Mouse (Mus musculus): Measurements from ENCODE around the gene Ghrhr.

Gene Ghrhr

GRCm38 (mm10) chr6:55396622-55397041 is 20.5 kb downstream of the Ghrhr start:
- no peak for DNase-seq (ENCODE audit: low spot score)

- no peak for DNase-seq (ENCODE audit: low spot score)
Observed at GRCm38 (mm10) chr6:55398869-55399628, 23.0 kb downstream of the Ghrhr start.

- DNase-seq (ENCODE audit: low spot score): no peak
Observed at GRCm38 (mm10) chr6:55399910-55400309, 23.8 kb downstream of the Ghrhr start.

GRCm38 (mm10) chr6:55402041-55402776 is 26.1 kb downstream of the Ghrhr start:
- no peak for DNase-seq (ENCODE audit: low spot score)

GRCm38 (mm10) chr6:55403411-55404309 is 27.6 kb downstream of the Ghrhr start:
- no peak for DNase-seq (ENCODE audit: low spot score)

GRCm38 (mm10) chr6:55404421-55404990 is 28.4 kb downstream of the Ghrhr start:
- DNase-seq (ENCODE audit: low spot score): no peak

- no peak for DNase-seq (ENCODE audit: low spot score)
Observed at GRCm38 (mm10) chr6:55407345-55407744, 31.2 kb downstream of the Ghrhr start.

GRCm38 (mm10) chr6:55410119-55410775 is 34.2 kb downstream of the Ghrhr start:
- no peak for DNase-seq (ENCODE audit: low spot score)

- DNase-seq (ENCODE audit: low spot score): no peak
Observed at GRCm38 (mm10) chr6:55410977-55411376, 34.9 kb downstream of the Ghrhr start.

GRCm38 (mm10) chr6:55416202-55416601 is 40.1 kb downstream of the Ghrhr start:
- DNase-seq (ENCODE audit: low spot score): no peak

- DNase-seq (ENCODE audit: low spot score): no peak
Observed at GRCm38 (mm10) chr6:55418746-55419410, 42.8 kb downstream of the Ghrhr start.

GRCm38 (mm10) chr6:55420411-55420810 is 44.3 kb downstream of the Ghrhr start:
- DNase-seq (ENCODE audit: low spot score): no peak

- no peak for DNase-seq (ENCODE audit: low spot score)
Observed at GRCm38 (mm10) chr6:55420869-55421361, 44.8 kb downstream of the Ghrhr start.

- no peak for DNase-seq (ENCODE audit: low spot score)
Observed at GRCm38 (mm10) chr6:55432121-55432520, 56.0 kb downstream of the Ghrhr start.

GRCm38 (mm10) chr6:55434360-55434759 is 58.3 kb downstream of the Ghrhr start:
- DNase-seq (ENCODE audit: low spot score): no peak

GRCm38 (mm10) chr6:55435266-55436159 is 59.4 kb downstream of the Ghrhr start:
- no peak for DNase-seq (ENCODE audit: low spot score)

- no peak for DNase-seq (ENCODE audit: low spot score)
Observed at GRCm38 (mm10) chr6:55437919-55438318, 61.8 kb downstream of the Ghrhr start.
